Mouse (Mus musculus) left cerebral cortex, postnatal 36 days (tissue): ENCODE measurements around the gene Ntpcr. TPM values are rescaled to one million over a fixed set of nuclear protein-coding genes. Genes with fewer than 3 reads are reported as not detected.

Source experiments
- DNase-seq, 2 experiments: peaks; one replicate each; pipeline ENCODE4 v3.0.0; 2021 to 2022; ENCODE audit warnings: low spot score in 2 of 2, mixed read lengths in 1 of 2
- intact Hi-C: fragments of 180-260 bp; cut with DNase I; formaldehyde crosslinking; loops from one replicate; pipeline ENCODE4 v1.15.1; 2025
- total RNA-seq, 2 experiments: library from RNA; stranded (reverse); gene quantifications; 2 replicates each; pipeline ENCODE4 v1.2.3; 2021

Gene Ntpcr
- 10 to 100 TPM; 23.1 to 23.8 TPM for total RNA-seq

DNA sequence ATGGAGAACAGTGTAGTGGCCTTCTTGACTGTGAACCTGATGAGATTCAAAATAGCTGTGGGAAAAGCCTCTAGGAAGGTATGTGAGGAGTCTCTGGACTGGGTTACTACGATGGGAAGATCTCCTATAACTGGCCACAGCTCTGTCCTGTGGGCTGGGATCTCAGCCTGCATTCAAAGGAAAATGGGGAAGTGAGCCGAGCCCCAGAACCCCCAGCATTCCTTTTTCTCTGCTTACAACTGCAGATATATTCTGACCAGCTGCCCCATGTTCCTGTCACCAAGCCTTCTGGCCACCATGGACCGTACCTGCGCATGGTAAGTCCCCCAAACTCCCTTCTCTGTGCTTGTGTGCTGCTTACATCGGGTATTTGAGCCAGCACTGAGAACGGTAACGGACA, at the start of gene Ntpcr:
Gene Ntpcr (plus strand): TSS at position 218 of the 400 bp plus-strand sequence.
- intact Hi-C loops = loop anchor here (5.0 kb wide), 1 partner anchor 157 kb away; no protein-coding TSS in a partner anchor
- no peak for DNase-seq

GRCm38 (mm10) chr8:125680851-125681408, 48.8 kb upstream of the Ntpcr start:
- no peak for DNase-seq
- intact Hi-C loops = no loop called here

- DNase-seq = no peak
- intact Hi-C loops = no loop called here
Measured at GRCm38 (mm10) chr8:125685216-125685760, 44.5 kb upstream of the Ntpcr start.

- intact Hi-C loops = no loop called here
- DNase-seq = no peak
Measured at GRCm38 (mm10) chr8:125686221-125686865, 43.4 kb upstream of the Ntpcr start.

- intact Hi-C loops = no loop called here
- no peak for DNase-seq
Measured at GRCm38 (mm10) chr8:125690166-125690915, 39.4 kb upstream of the Ntpcr start.

DNA sequence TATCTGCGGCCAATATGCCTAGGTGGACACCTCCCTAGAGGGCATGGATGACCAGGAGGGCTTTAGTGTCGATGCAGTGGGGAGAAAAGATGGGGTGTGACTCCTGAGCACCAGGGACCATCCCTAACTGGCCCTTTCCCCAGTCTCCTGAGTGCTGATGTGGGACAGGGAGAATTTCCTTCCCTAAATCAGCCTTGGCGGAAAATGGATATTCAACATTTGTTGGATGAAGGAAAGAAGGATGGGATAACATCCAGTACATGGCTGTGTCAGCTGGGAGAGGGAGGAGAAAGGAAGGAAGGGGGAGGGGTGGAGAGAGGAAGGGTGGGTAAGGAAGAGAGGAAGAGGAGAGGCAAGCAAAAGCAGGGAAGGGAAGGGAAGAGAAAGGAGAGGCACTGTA, 38.8 kb upstream of the Ntpcr start:
- DNase-seq = no peak
- intact Hi-C loops = no loop called here

DNA sequence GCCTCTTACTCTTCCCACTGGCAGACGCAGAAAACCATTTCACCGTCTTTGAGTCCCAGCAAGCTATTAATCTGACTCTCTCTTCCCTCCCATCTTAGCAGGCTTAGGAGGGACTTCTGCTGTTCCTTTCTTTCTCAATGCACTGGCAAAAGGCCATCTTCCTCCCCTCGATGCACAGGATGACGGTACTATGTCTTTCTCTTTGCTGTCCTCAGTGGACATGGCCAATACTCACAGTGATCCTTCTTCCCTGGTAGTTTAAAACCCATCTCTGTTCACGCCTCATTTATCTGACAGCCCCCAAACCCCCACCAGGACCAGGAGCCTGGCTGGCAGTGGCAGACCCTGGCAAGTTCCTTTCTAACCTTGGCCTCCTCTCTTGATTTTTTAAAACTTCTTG, 37.3 kb upstream of the Ntpcr start:
- no peak for DNase-seq
- intact Hi-C loops = no loop called here

- intact Hi-C loops = no loop called here
- DNase-seq = no peak
Measured at GRCm38 (mm10) chr8:125693197-125693596, 36.6 kb upstream of the Ntpcr start.

DNA sequence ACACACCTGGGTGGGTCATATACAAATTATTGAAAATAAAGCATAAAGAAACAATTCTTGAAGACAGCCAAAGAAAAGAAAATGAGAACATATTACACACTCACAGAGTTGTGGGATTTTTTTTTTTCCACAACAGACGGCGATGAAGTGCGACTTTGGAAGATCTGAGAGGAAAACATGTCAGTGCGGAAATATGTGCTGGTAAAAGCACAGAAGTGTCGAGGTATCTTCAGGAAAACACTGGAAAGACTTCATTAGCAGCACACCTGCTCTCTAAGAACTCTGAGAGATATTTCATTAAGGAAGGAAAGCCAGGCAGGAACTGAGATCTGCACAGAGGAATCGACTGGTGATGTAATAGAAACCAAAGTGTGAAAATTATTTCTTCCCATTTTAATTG, 33.8 kb upstream of the Ntpcr start:
- DNase-seq = no peak
- intact Hi-C loops = no loop called here

DNA sequence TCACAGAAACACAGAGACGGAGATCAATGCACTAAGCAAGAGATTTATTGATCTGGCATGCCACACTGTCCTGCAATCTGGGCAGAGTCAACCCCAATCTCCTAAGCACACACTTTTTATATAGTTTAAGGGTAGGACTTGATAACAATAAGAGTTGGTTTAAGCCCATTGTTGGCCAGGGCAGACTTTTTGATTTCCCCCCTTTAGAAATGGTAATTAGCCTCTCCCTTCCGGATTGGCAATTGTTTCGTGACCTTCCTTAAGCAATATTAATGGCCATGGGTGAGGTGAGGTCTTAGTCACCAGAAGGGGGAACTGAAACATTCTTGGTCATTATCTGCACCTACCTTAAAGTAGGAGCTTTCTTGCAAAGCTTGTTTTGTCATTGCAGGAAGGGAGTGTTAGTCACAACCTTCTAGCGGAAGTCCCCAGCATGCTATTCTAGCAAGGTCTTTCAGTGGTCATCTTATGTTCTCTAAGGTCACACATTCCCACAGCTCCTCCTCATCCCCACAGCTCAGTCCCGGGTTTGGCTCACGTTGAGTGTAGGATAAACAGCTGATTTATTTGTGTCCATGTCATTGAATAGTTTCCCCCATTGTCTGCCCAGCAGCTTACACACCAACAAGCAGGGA, 30.3 kb upstream of the Ntpcr start:
- intact Hi-C loops = no loop called here

DNA sequence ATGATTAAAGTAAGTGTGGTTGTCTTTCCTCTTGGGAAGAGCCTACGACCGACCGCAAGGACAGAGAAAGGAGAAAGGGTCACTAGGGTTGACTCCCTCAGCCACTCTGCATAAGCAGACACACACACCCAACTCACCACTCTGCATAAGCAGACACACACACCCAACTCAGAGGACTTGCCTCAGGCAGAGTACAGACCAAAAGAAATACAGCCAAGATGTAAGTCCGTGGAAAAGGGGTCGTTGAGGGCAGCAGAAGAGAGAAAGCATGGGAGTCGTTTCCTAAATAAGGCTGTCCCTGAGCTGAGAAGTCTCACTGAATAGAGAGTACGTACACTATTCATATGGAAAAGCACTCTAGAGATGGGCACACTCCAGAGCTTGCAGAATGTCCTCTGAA, 29.4 kb upstream of the Ntpcr start:
- intact Hi-C loops = no loop called here

More for the DNA sequence above, 30.3 kb upstream of the Ntpcr start:
- no peak for DNase-seq

DNA sequence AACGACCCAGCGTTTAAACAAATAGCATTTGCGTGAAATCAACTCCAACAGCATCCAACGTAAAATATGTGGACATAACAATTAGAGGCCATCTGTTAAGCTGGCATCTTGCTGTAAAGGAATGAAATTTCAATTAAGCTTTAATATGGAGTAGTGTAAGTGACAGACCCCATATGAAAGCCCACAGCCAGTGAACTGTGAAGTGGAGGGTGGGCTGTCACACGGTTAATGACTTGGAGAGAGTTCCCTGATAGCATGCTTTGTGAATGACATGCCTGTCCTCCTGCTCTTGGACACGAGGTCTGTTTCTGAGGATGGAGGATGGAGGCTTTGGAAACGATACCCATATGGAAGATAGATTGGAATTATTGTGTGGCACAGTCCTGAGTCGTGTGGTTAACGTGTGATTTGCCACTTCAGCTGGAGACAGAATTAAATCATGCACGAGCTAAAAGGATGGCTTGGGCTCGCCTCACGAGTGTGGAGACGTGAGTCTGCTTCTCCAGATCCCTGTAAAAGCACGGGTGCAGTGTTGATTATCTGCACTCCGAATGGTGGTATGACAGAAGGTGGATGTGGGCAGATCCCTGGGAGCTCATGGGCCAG, 26.8 kb upstream of the Ntpcr start:
- DNase-seq = no peak
- intact Hi-C loops = no loop called here

More for the DNA sequence above, 29.4 kb upstream of the Ntpcr start:
- DNase-seq = no peak

DNA sequence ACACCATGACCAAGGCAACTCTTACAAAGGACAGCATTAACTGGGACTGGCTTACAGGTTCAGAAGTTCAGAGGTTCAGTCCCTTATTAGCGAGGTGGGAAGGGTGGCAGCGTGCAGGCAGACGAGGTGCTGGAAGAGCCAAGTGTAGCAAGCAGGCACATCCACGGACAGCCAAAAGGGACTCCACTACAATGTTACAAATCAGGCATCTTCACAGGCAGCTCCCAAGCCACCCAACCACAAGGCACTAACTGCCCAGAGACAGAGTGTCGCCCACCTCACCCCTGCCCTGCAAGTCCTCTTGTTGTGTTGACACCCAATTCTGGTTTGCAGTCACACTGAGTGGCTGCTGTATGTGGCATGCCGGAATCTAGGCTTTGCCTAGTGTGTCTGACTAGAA, 25.3 kb upstream of the Ntpcr start:
- intact Hi-C loops = no loop called here
- no peak for DNase-seq

DNA sequence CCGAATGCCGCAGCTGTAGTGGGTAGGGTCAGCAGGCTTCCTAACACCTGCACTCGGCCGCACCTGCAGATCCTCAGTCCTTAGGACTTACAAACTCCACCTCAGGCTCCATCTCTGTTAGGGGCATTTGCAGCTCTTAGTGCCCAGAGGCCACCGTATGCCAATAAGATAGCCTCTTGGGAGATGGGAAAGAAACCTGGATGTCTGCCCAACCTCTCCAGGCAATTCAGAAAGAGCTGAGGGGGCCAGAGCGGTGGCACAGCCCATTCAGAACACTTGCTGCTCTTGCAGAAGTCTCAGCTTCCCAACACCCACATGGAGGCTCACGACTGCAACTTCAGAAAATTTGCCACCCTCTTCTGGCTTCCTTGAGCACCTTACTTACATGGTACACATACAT, 23.9 kb upstream of the Ntpcr start:
- no peak for DNase-seq
- intact Hi-C loops = no loop called here

- DNase-seq = no peak
- intact Hi-C loops = no loop called here
Measured at GRCm38 (mm10) chr8:125709171-125709570, 20.6 kb upstream of the Ntpcr start.

GRCm38 (mm10) chr8:125711514-125711913, 18.2 kb upstream of the Ntpcr start:
- intact Hi-C loops = no loop called here
- no peak for DNase-seq

GRCm38 (mm10) chr8:125716211-125716610, 13.6 kb upstream of the Ntpcr start:
- intact Hi-C loops = no loop called here
- DNase-seq = no peak

- DNase-seq = no peak
- intact Hi-C loops = no loop called here
Measured at GRCm38 (mm10) chr8:125716613-125717012, 13.2 kb upstream of the Ntpcr start.

GRCm38 (mm10) chr8:125718914-125719313, 10.8 kb upstream of the Ntpcr start:
- DNase-seq = no peak
- intact Hi-C loops = no loop called here

- intact Hi-C loops = no loop called here
- no peak for DNase-seq
Measured at GRCm38 (mm10) chr8:125722675-125723074, 7.1 kb upstream of the Ntpcr start.
